Mouse (Mus musculus) kidney, adult 9 months (tissue): ENCODE data around the gene Col4a2.
A peak's percentile ranks its signal among the peaks of the same experiment; 100 is the strongest.

Source experiments
- DNase-seq: peaks from one replicate; pipeline ENCODE4 v3.0.0; 2022

Col4a2 gene

DNA sequence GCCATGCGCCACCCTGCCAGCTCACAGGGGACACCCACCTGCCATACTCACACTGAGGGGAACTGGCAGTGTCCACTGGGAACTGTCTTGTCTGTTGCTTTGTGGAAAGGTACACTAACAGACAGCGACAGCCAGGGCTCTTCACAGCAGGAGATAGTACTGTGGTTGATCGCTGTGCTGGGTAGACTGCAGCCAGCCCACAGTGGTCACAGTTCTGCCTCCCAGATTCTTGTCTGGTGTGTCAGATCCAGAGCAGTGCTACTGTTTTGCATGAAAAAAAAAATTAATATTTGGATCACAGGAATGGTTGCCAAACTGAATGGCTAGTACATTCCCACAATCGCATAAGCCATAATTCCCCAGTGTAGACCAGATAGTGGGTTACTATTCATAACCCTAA lies 74.7 kb downstream of the Col4a2 start:
- DNase-seq, result no peak

DNA sequence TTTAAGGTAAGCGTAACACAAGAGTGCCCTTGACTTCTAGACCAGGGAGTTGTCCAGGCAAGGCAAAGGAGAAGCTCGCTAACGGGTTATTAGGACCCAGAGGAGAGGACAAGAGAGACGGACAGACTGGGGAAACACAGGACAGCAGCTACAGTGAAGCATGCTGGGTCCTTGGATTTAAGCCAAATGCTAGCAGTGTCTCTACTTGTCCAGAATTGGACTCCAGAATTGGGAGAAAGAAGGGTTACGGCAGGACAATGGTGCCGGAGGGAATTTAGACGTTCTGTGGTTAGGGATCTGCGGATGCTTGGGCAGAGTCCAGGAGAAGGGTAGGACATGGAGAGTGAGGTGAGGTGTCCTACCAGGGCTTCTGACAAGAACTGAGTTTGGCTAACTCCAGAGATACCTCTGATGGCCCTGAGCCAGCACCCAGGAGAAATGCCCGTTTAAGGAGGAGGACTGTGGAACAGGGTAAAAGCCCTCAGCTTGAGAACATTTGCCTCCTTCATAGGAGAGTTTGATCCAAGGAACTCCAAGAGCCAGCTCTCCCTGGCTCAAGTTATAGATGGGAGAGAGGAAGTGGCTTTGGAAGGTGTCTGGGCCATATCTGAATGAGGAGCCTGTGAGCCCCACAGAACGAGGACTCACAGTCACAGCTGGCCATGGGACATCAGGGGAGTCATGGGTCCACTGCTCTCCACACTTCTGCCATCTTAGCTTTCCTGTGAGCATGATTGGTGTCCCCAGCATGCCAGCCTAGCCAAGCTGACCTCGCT lies 76.9 kb downstream of the Col4a2 start:
- DNase-seq, result no peak

DNA sequence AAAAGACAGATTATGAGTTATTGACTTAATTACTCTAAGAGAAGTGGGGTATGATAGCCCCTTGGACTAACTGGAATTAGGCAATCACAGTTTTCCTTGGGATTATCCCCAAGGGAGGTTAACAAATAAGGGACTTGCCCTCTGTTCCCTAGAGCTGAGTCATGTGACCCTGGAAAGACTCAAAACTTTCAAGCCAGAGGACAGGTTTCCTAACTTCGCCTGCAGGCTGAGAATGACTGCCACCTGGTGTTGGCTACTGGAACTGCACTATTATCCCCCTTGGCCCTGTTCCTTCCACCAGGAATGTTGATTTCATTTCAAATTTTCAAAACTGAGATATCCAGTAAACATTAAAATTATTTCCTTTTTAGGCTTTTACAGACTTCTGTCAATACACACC lies 80.1 kb downstream of the Col4a2 start:
- DNase-seq, result peak; percentile 88

DNA sequence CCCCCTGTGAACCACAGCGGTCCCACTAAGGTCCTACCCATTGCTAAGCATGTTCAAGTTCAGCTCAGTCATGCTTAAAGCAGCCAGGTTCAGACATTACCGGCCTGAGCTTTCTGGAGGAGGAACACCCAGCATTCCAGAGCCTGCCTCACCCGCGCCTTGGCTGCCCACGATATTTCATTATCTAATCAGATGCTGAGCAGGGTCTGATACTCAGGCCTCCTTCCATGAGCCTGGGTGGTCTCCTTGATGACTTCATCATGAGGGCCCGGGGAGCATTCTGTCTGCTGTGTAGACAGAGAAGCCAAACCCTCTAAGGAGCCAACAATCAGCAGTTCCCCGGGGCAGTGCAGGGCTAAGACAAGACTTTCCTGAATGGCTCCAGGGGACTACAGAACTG lies 80.6 kb downstream of the Col4a2 start:
- no peak for DNase-seq

DNA sequence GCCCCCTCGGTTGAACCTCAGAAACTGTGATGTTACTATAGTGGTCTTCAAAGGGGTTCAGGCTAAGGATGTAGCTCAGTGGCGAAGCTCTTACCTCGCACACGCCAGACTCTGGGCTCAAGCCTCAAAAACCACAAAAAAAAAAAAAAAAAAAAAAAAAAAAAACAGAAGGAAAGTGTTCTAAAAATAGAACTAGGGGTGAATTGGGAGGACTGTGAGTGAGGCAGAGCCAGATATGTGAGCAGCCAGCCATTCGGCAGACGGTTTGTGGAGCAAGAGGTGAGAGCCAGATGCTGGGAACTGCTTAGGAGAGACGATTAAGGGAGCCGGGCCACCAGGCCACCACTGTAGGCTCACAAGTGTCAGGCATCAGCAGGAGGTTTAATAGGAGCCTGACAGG lies 81.0 kb downstream of the Col4a2 start:
- DNase-seq, result no peak

DNA sequence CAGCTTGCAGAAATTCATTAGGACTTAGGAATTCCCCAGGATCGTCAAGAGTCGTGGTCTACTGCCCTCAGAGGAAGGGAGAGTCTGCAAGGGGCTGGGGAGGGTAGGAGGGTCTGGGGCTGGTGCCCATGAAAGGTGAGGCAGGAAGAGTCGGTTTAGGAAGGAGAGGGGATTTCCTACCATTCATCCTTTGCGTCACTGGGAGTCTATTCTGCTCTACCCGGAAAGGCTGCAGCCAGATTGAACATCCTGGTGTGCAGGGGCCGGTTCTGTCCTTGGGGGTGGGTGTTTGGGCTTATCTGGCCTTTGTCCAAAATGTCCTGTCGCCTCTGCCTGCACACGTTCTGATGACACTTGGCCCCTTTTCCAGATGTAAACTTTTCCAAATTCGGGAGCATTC lies 82.2 kb downstream of the Col4a2 start:
- no peak for DNase-seq

DNA sequence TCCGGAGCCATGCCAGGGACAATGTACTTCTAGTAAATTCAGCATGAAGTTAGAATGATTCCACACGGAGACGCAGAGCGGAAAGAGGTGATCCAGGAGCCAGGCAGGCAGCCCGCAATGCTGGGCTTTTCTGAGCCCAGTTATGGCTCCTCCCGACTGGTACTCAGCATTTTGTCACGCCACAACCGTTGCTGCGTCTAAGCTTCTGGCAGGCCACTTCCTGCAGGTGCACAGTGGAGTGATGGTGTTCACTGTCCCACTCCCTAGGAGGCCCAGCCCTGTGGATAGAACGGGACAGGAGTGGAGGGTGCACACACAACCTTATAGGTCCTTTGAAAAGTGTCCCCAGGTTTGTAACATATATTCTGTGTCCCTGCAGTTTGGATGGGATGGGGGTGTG lies 83.0 kb downstream of the Col4a2 start:
- no peak for DNase-seq

DNA sequence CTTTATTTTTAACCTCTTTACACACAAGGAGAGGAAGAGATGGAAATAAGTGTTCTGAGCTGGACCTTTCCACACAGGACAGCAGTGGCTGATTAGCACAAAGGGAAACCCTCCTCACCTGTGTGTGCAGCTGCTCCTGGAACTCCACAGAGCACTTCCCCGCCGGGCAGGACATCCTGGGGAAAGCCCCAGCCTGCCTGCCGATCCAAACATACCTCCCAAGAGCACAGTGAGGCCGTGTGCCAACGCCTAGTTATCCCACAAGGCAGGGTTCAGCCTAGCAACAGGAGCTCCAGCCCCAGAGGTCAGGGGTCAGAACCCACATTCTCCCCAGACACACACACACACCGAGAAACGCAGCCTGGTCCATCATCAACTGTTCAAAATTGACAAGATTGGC lies 83.5 kb downstream of the Col4a2 start:
- DNase-seq, result no peak

DNA sequence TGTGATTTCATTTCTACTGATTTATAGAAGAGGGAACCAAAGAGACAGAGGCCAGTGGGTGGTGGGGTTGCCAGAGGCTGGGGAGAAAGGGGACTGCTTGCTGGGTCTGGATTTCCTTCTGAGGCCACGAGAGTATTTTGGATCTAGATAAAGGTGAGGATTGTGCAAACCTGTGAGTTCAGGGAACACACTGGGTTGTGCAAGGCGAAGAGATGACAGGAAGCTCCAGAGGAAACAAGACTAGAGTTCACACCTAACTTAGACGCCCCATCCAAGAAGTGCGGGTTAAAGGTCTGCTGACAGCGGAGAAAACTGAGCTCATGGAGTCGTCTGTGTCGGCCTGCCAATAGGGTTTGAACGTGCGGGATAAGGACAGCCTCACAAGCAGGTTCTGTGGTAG lies 84.5 kb downstream of the Col4a2 start:
- DNase-seq, result no peak

DNA sequence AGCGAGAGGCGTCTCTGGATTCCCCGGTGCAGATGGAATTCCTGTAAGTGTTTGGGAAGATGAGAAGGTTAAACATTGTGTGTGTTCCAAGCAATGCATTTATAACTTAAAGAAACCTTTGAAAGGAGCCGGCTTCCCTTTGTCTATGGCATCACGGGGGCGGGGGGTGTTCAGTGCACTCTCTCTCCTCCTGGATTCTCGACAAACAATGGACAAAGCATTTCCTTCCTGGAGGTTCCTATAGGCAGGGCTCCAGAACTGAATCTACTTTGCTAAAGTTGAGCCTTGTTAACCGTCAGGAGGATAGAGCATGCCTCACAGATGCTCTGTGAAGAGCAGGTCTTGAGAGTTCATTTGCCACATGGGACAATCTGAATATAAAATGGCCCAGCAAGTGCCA lies 87.1 kb downstream of the Col4a2 start:
- no peak for DNase-seq

DNA sequence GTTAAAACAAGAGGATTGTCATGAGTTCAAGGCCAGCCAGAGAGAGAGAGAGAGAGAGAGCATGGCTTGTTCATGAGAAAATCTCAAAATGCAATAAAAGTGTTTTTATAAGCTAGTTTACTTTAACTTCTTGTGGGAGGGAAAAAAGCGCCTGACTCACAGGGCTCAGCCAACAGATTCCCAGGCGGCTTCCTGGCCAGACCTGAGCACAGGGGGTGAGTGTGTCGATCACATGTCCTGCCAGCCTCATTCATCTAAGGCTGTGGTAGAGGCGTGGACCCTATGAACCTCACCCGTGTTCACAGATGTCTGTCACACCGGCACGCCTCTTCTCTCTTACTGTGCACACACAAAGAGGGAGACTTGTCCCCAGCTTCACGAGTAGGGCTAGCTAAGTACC lies 87.6 kb downstream of the Col4a2 start:
- no peak for DNase-seq

DNA sequence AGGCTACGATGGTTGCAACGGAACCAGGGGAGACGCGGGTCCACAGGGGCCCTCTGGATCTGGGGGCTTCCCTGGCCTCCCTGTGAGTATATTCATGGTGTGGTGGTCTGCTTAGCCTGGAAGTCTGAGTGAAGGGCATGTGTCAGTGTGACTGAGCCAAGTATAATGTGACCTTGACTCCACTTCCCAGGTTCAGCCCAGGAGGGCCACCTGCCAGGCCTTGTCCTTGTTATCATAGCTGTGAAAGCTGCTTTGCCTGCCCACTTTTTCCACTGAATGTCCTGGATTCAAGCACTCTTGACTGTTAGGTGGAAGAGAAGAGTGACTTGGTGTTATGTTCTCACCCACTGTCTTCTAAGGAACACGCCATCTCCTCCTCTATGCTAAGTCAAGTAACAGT lies 88.6 kb downstream of the Col4a2 start:
- DNase-seq, result no peak

DNA sequence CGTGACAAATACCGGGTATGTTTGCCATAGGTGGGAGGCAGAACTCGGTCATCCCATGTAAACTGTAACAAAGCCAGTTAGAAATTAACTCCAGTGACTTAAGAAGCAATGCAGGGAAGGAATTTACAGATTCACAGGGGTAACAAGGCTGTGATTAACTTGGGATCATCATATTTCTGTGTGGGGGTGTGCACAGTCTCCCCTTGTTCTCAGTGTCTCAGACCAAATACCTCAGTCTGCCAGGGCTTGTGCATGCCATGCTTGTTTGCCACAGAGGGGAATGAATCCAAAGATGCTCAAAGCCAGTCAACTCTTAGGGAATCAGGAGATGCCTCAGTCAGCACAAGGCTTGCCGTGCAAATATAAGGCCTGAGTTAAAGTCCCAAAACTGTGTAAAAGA lies 89.6 kb downstream of the Col4a2 start:
- no peak for DNase-seq

DNA sequence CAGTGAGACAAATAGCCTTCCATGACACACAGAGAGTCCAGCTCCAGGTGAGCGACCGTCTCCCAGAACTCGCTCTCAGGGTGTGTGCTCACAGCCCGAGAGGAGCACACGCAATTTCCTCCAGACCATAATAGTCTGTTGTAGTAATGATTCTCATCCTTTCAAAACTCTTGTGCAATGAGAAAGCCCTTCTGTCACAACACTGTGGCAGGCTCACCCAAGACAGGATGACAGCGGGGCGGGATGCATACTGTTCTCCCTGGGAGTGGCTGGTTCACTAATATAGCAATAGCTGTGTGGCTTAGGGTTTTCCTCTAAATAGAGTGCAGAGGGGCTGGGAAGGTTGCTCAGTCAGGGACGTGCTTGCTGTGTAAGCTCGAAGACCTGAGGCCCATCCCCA lies 91.2 kb downstream of the Col4a2 start:
- no peak for DNase-seq

DNA sequence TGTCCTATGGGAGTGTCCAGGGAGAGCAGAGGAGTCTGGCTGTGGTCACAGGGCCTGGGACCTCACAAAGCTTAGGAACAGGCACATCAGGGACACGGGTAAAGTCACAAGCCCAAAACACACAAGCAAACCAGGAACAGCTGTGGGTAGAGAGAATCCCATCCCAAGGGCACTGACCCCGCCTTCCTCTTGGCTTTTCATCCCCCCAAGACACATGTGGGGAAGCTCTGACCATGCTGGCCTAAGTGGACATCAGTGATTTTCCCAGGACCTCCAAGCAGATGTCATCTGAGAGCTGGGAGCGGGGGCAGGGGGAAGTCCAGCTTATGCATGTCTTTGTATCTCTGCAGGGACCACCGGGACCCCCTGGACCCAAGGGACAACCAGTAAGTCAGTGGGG lies 92.0 kb downstream of the Col4a2 start:
- DNase-seq, result no peak

DNA sequence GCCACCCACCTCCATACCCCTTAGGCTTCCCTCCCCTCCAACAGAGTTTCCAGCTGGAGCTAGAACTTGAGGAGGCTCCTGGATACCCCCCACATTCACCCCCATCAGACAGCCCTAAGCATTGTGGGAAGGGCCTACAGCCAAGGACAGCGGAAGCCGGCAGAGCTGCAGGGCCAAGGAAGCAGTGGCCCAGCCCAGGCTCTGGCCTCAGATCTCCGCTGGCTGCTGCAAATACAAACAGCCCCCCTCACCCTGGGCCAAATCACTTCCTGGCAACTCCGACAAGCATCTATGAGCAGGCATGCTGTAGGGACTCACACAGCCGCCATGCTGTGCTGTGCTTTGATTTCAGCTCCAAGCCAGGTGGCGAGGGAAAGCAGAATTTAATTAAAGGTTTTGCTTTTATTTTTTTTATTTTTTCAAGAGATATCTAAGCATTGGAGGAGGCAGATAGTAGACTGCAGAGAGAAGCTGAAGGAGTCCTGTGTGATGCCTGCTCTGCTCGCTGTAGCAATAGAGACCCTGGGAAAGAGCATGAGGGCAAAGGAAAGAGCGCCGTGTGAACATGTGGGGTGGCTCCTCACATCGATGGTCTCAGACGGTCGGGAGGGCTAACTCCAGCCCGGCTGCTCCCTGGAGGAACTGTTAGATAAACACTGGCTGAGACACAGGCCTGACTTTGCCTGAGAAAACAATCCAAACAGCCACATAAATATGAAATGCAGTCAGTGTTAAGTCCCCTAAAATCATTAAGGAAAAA lies 93.3 kb downstream of the Col4a2 start:
- DNase-seq, result peak; percentile 60

DNA sequence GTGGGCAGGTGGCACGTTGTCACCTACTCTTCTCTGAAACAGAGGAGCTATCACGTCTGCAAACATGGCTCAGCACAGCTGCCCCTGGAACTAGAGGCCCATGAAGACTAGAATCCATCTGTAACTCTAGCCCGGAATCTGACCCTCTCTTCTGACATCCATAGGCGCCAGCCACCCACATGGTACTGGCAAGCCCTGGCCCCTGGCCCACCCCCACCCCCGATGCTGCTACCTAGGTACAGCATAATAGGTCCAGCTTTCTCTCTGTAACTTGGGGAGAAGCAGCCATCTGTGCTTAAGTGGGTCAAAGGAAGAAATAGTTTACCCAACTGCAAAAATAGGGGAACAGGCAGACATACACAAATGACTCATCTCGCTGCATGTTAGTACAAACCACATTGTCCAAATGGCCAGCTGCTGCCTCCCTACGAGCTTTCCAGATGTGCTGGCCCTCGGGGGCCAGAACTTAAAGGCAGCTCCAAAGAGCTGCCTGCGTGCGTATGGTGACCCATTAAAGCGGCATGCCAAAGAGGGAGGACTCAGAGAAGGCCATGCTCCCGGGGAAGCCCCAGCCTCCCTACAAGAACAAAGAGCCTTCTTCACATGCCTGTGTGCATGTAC lies 99.0 kb downstream of the Col4a2 start:
- no peak for DNase-seq

DNA sequence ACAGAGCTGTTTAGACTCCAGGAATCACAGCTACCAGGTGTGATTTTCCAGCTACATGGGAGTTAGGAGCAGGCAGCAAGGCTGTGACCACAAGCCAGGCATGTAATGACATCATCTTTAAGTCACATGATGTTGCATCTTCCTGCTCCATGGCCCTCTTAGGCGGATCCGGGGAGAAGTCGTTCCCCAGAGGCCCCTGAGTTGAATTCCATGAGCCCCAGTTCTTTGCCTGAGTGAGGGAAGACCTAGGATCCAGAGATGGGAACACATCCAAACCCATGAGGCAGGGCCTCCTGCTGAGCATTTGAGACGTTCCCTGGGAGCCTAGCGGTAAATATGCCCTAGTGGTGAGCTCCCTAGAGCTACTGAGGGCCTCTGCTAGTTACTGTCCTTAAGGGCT lies 99.8 kb downstream of the Col4a2 start:
- no peak for DNase-seq

DNA sequence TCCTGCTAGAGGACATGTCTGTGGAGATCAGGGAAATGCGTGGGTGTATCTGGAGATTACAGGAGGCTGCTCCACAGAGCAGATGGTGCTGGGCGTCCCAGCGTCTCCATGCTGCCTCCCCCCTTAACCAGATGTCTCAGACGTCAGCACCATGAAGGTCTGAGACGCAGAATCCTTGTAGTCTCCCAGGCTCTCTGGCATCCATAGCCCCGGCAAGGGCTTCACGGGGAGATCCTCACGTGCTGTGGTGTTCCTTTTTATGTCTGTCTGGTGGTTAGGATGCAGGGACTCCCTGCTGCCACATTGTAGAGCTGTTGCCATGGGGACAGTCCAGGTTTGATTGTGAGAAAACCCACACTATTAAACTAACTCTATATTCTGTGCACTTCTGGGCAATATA lies 101.7 kb downstream of the Col4a2 start:
- DNase-seq, result no peak

DNA sequence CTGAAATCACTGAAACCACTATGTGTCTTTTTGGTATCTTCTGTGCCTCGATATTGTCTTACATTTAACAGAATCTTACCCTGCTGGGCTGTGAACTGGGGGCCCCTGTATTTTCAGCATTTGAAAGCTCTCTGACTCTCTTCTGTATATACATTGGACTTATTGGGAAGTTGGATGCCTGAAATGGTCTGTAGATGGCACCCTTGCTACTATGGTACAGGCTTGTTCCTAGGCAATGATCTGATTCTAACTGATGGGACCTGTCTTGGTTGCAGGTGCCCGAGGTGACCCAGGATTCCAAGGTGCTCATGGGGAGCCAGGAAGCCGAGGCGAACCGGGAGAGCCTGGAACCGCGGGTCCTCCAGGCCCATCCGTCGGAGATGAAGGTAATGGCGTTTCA lies 102.5 kb downstream of the Col4a2 start:
- no peak for DNase-seq

DNA sequence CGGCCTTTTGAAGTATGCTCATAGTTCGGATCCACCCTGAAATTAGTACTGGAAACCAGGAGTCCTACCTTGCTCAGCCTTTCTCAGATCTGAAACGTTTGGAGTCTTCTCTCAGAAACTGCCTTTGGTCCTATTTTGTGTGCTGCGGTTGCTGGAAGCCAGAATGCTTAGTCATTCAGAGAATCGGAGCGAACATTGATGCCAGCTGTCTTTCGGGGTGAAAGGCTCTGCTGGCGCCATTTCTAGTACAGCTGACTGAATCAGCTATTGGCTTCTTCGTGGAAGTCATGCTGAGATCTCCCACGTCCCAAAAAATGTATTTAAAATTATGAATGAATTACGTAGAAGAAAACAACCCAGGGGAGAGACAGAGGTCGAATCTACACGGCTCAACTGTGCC lies 105.2 kb downstream of the Col4a2 start:
- DNase-seq, result no peak

DNA sequence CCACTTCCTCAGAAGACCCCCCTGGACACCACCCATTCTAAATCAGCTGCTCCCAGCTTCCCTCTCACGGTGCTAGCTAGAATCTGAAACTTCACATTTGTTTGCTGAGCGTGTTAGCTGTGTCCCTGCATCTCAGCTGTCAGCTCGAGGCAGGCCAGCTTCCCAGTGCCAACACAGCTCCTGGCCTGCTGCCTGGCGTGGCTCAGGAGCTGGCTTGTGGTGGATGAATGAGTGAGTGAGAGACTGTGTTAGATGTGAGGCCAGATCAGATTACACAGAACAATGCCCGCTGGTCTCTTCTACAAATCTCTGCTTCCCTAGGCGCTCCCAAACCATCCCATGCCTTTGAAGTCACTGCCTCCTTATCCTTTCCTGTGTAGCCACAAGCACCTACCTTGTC lies 106.6 kb downstream of the Col4a2 start:
- no peak for DNase-seq

DNA sequence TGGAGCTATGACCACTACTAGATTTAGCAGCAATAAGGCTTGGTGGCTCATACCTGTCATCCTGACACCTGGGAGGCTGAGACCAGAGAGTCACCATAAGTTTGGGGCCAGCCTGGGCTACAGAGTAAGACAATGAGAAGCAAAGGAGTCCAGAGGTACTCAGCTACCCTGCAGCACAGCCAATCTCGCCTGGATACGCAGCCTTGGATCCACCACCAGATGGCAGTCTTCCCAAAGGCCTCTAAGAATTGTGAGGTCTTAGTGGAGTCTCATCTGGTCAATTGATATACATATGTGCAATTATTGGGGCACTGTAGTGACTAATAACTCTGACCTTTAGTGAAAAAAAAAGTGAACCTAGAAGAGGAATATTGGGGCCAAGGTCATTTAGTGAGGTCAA lies 107.0 kb downstream of the Col4a2 start:
- peak; percentile 67 for DNase-seq

DNA sequence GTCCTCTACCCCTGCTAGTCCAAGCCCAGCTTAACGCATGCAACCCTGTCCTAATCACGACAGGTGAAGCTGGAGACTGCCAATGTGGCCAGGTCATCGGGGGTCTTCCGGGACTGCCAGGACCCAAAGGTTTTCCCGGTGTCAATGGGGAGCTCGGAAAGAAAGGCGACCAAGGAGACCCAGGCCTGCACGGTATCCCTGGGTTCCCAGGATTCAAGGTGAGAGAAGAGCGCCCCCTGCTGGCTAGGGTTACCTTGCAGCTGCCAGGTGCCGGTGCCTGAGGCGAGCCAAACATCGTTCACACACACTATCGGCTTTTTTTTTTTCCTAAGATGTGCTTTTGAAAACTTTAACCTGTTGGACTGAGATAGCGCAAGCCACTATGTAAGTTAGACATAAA lies 108.5 kb downstream of the Col4a2 start:
- peak; percentile 56 for DNase-seq
